Mouse (Mus musculus): ENCODE data around the gene Zdhhc1. TPM values are rescaled to one million over a fixed set of nuclear protein-coding genes. Genes with fewer than 3 reads are reported as not detected.

Gene Zdhhc1
- polyA plus RNA-seq, 3 experiments from 2014 or later, result 1.1 to 2.2 (median 1.8) TPM

DNA sequence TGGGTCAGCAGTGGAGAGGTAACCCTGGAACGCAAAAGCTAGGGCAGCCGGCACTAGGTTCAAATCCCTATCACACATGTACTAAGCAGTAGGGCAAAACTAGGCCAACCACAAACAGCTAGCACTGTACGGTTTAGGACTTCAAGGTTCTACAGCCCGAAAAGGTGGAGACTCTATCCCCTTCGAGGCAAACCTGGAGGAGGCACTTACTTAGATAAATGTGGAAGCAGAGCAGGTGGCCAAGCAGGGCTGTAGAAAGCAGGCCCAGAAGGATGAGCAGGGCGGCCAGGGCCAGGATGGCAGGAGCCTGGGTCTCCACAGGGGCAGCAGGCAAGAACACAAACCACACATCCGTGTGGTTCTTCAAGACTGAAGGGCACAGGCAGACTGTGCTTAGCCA is 20.5 kb downstream of the Zdhhc1 start:
- ATAC-seq, result no peak

DNA sequence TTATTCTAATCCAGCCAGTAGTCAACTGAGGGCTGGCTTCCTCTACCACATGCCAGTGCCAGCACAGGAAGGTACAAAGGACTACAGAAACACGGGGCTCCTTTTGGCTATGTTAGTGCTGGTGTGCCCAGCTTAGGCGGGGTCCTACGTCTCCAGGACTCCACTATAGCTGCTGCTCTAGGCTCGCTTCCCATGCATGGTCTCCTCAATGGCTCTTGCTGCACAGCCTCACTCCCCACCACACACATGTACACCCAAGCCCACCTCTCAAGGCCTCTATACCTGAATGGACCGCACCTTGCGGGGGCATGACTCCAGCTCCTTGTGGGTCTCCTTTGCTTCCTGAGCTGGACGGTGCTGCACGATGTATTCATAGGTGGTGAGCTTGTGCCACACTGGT is 21.0 kb downstream of the Zdhhc1 start:
- ATAC-seq, result no peak

- ATAC-seq, result no peak
Observed at GRCm38 (mm10) chr8:105475254-105475653, 21.4 kb downstream of the Zdhhc1 start.

DNA sequence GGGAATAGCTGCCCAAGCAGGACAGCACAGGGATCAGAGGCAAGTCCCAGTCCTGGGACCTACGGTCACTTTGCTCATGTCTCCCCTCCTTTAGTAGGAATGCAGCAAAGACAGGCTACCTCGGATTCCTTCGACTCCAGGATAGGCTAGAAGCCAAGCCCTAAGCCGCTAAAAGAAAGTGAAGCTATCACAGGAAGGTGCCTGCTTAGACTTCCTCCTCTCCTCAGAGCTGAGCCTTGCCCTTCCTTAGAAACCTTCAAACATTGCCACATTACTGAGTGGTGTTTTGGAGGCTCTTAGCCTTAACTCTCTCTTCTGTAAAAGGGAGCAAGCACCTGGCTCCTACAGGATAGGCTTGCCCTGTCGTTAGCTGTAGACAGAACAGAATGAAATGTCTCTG is 22.0 kb downstream of the Zdhhc1 start:
- ATAC-seq, result no peak

DNA sequence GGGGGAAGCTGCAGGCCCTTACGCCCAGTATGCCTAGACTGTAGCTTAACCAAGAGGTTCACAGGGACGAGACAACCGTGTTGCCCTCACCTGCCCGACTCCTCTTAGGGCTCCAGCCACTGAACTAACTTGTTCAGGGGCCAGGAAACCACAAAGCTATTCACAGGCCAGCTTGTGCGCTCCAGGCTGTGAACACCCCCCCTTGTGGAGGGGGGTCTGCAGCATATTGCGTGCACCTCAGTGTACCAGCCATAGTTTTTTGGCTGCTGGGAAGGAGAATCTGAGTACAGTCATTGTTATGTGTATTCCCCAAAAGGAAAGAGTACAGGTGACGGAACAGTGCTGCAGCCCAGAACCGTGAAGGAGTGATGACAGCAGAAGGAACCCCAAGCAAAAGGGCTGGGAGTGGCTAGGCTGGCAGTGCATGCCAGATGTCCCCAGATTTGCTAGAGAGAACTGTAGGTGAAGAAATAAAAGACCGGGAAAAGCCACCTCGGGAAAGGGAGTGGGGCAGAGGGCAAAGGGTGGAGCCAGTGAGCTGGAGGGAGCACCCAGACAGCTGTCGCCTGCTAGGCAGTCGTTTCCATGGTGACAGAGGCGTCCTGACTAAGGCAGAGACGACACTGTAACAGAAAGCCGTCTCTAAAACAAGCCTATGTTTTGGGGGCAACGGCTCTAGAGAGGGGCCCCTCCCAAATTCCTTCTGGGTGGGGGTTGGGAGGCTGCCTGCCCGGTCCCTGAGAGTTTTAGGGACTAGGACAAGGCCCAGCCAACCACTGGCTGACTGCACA is 22.7 kb downstream of the Zdhhc1 start:
- no peak for ATAC-seq

DNA sequence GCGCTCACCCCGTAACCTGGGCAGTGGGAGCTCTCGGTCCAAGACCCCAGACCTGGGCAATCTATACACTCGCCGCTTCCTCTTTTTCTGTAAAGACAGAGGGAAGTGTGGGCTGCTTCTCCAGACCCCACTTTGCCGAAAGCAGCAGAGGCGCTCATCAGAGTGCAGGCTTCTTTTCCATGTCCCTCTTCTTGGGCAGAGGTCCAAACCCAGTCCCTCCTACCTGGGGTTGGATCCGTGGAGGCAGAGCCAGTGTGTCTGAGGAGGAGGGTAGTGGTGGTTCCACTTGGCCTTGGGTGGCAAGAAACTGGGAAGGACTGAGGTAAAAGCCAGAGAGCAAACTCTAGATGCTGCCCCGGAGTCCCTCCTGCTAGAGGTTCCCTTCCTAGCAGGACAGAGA is 23.7 kb downstream of the Zdhhc1 start:
- ATAC-seq, result no peak

DNA sequence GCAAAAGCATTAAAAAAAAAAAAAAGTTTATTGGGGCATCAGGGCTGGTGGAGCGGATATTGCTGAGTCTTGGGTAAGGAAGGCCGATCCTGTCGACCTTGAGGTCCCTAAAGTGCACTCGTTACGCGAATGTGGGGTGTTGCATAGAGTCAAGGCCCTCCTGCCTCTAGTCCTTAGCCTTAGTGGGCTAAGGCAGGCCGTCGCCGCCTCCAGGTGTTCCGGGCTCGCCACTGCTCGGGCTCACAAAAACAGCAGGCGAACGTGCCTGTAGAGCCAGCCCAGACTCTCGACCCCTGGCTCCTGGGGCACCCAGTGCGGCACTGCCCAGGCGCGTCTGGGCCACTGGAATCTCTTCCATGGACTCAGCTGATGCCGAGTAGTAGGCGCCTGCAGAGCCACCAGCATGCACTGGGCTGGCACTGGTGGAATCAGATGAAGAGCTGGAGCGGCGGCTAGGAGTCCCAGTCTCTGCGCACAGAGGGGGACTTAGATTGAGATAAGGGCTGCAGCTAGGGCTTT is 24.2 kb downstream of the Zdhhc1 start:
- ATAC-seq, result no peak

- no peak for ATAC-seq
Observed at GRCm38 (mm10) chr8:105471314-105472015, 25.2 kb downstream of the Zdhhc1 start, which contains the start of gene Tppp3. TSS of gene Tppp3 (minus strand) at chr8:105471526.

DNA sequence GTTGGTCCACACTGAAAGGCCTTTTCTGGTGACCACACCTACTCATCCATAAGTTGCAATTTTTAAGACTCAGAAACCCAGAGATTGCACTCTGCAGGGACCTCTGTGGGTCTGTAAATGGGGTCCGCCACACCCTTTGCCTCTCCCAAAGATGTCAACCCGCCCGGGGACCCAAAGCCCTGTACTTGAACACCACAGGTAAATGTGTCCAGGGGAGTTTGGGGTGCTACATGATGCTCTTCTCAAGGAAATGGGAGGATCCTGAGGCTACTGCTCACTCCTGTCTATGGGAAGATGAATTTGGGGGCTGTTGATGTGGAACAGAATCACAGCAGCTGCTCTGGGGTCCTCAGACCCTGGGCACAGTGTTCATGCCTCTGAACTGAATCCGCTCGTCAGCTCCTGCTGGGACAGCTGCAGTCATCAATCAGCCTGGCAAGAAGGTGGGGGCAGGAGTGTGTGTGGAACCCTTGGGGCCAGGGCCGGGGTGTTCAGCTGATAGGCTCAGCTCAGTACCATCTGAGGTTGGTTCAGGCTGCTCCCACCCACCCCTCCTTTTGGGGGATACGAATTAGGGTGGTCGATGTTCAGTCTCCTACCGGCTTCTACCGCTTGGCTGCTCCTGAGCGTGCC is 25.9 kb downstream of the Zdhhc1 start:
- ATAC-seq, result no peak

DNA sequence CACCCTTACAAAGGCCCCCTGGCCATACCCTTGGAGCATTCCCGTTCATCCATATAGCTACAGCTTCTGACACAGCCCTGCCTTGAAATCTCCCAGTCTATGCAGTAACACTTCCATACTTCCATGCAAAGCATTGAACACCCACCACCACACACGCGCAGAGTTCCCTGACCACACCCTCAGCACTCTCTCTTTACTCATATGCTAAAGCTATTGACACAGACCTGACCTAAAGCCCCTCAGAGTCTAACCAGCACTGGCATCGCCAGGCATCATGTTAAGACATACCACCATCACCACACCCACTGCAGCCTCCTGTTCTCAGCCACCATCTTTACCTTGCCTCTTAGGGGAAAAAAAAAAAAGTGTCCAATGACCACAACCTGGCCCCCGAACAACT is 26.4 kb downstream of the Zdhhc1 start:
- no peak for ATAC-seq

GRCm38 (mm10) chr8:105469816-105470215 is 26.9 kb downstream of the Zdhhc1 start:
- no peak for ATAC-seq

GRCm38 (mm10) chr8:105469041-105469695 is 27.5 kb downstream of the Zdhhc1 start:
- ATAC-seq, result no peak

GRCm38 (mm10) chr8:105468002-105468720 is 28.5 kb downstream of the Zdhhc1 start:
- ATAC-seq, result no peak

GRCm38 (mm10) chr8:105467396-105467985 is 29.2 kb downstream of the Zdhhc1 start:
- ATAC-seq, result no peak

GRCm38 (mm10) chr8:105466700-105467291 is 29.9 kb downstream of the Zdhhc1 start:
- ATAC-seq, result no peak

GRCm38 (mm10) chr8:105466246-105466645 is 30.5 kb downstream of the Zdhhc1 start:
- ATAC-seq, result no peak

DNA sequence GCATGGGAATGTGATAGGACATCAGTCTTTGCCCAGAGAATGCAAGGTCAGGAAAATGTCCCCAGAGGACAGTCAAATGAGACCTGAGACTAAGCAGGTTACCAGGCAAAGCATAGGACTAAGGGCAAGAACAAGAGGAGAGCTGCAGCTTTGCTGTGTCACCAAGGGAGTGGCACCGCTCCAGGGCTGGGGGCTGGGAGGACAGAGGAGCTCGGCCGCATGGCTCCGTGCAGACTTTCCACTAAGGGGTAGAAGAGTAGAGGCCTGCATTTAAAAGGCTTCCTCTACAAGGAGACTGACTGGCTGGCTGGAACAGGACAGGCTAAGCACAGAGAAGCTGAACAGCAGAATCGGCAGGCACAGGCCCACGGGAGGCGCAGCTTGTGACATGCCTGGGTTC is 32.1 kb downstream of the Zdhhc1 start:
- ATAC-seq, result no peak

DNA sequence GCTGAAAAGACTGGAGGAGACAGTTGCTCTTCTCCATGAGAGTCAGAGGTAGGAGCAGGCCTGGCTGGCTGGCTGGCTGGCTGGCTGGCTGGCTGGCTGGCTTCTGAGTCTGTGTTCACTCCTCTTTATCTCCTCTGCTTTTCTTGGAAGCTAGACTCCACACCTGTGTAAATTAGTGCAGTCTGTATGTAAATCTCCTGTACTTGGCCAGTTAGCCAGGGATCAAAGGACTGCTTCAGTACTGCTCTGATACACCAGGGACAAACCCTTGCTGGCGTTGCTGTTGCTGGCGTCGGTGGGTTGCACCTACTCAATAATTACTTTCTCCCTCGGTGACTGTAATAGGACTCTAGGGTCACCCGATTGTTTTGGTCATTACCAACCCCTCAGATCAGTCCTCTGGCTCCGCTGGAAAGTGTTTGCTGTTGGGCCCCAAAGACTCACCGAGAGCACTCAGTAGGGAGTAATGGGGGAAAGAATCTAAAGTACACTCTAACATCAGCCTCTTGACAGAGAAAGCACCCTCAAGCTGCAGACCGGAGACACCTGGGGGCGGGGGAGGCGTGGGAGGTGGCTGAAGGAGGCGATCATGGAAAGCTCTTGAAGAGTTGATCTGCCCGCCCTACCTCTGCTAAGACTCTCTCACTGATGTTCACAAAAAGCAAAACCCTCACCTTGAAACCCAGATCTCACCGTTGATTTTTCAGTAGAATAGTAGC is 35.5 kb downstream of the Zdhhc1 start:
- ATAC-seq, result no peak

- ATAC-seq, result no peak
Observed at GRCm38 (mm10) chr8:105455218-105455617, 41.5 kb downstream of the Zdhhc1 start.

GRCm38 (mm10) chr8:105454088-105454487 is 42.6 kb downstream of the Zdhhc1 start:
- no peak for ATAC-seq

DNA sequence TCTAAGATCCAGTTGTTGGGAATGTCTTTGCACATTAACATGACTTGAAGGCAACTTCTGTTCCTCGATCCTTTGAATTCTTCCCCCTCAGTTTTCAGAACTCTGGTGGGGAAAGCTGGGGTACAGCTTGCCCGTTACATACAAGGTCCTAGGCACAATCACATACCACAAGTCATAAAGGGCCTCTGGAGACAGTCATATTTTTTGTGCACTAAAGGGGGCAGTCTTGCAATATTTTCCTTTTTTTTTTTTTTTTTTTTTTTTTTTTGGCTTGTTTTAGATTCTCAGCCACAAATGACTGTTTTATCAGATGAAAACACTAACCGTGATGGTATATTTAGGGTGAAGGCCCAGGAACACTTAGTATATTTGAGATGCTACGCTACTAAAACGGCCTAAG is 43.4 kb downstream of the Zdhhc1 start:
- ATAC-seq, result no peak
